Mouse (Mus musculus) adrenal gland (tissue): ENCODE results near the gene Mrpl17.
"Not testable (repeated sequence)": the region's sequence is repeated elsewhere in the genome, so short reads cannot be mapped to it uniquely, and the experiment has no call there.

Source experiments
- intact Hi-C: fragments of 180-260 bp; cut with DNase I; formaldehyde crosslinking; loops from one replicate; pipeline ENCODE4 v1.15.1; 2025
- long read RNA-seq, 2 experiments: library from polyadenylated mRNA; unstranded; transcript quantifications; one replicate each; pipeline ENCODE4 v2.0.0; 2020; ENCODE audit warnings: borderline replicate concordance in 1 of 2; ENCODE audit not compliant: insufficient replicate concordance in 1 of 2

Gene Mrpl17
- long read RNA-seq, experiment 1, full-length matches to known transcripts: 141 of 142 reads
- long read RNA-seq, experiment 1, partial matches to known transcripts: 0 of 142 reads
- long read RNA-seq, experiment 1, other reads (novel, unspliced or antisense): 1 of 142 reads
- long read RNA-seq, experiment 2, full-length matches to known transcripts: 169 of 171 reads
- long read RNA-seq, experiment 2, partial matches to known transcripts: 0 of 171 reads
- long read RNA-seq, experiment 2, other reads (novel, unspliced or antisense): 2 of 171 reads

DNA sequence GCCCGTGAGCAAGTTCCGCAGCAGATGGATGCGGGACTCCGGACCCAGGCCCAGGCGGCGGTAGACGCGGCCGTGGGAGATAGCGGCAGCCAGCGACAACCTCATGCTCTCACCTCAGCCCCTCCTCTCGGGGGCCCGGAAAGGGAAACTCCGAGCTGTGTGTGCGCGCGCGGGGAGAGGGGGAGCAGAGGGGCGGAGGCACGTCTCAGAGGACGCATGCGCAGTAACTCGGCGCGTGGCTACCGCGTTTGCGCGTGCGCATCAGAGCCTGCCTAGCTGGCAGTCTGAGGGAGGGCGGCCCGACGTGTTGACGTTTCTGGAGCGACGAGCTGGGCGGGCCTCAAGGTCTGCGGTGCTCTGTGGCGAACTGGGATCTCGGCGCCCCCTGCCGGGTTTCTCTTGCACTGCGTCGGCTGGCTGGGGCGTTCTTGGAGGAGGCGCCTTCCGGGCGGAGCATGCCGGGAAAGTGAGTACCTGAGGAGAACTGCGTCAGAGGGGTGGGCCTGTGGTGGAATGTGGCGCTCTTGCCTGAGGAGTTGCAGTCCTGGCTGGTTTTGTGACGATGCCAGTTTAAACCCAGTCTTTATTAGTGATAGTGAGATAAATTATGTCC is at the start of gene Mrpl17:
Gene Mrpl17, minus strand, starts transcription at position 223 of the 613 bp plus-strand sequence.
- intact Hi-C loops: loop anchor here (2.0 to 5.0 kb wide), 2 partner anchors 74 to 159 kb away; partner anchors contain the start of genes Dnhd1, Ilk and Rrp8

DNA sequence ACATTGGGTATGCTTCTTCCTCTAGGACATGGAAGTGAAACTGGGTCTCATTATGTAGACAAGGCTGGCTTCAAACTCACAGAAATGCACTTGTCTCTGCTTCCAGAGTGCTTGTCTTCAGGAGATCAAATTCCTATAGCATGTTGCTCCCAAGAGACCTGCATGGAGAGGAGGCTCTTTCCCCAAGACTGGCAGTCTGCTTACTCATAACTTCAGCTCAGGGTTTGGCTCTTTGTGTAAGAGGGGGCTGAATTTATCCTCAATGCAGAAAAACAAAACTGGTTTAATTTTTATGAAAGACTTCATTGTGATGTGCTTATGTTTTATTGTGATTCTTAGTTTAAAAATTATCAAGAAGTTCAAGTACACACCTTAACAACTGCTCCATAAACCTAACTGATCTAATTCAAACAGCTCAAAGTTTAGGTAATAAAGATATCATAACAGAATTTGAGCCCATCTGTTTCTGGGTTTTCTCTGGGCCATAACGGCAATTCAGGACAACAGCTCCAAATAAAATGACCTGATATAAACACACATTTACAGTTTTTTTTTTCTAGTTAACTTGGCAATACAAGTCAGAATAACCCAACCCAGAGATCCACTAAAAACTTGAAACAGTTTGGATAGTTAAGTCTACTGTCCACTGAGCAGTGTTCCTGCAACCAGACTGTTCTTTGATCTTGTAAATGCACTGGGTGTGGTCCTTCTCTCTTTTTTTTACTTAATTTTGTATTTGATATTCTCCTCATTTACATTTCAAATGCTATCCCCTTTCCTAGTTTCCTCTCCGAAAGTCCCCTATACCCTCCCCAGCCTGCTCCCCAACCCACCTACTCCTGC is 45.0 kb upstream of the Mrpl17 start:
- intact Hi-C loops: not testable (repeated sequence)

DNA sequence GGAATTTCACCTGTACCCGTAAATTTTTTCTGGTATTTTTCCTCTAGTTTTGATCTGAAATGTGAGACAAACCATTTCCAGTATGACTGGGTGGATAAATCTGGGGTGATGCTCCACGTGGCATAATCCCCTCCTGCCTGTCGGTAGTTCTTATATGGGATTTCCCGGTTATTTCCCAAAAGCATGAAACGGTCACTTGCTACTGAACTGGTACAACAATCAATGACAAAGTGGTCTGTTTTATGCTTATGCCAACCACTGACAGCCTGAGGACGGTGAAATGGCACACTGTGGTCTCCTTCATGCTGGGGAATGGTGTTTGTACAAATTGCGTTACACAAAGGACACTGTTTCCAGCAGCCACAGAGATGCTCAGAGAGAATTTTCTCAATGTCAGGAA is 13.4 kb upstream of the Mrpl17 start:
- intact Hi-C loops: no loop called here

DNA sequence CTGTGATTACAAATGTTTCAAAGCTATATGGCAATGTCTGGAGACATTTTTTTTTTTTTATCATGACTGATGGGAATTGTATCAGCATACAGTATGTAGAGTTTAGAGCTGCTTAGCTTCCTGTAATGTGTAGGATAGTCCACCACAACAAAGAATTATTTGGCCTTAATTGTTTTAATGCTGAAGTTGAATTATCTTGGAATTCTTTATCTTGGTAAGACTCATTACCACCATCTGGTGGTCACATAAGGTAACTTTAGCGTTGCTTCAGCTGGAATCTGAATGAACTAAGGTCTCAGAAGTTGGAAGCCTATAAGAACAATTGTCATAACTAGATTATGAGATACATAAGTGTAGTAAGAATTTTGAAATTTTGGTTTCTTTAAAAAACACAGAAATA is 7.6 kb upstream of the Mrpl17 start:
- intact Hi-C loops: loop anchor here (2.0 kb wide), 1 partner anchor 92 kb away; no protein-coding TSS in a partner anchor

DNA sequence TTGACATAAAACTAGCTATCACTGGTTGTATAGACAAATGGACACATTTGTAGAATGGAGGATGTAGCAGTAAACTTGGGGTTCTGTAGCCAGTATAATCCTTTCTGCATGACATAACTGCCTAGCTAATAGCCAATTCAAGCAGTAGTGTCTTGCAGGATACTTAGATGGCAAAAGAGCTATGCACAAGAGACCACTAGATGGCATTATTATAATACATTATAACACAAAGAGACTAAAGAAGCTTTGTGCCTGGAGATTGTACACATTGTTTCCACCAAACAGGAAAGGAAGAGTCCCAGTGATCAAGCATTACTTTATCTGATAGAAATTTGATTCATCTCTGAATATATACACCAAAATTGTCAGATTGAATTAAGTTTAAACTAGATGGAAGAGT is 5.8 kb upstream of the Mrpl17 start:
- intact Hi-C loops: no loop called here

DNA sequence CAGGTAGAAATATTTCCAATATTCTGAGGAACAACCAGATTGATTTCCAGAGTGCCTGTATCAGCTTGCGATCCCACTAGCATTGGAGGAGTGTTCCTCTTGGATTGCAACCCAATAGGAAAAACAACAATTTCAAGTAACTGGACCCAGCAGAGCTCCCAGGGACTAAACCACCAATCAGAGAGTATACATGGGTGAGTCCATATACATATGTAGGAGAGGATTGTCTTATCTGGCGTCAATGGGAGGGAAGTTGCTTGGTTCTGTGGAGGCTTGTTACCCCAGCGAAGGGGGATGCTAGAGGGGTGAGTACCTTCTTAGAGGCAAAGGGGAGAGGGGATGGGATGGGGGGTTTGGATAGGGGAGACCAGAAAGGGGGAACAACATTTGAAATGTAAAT is 2.4 kb upstream of the Mrpl17 start:
- intact Hi-C loops: loop anchor here (5.0 kb wide), 1 partner anchor 161 kb away; the partner anchor contains the start of gene Dnhd1

DNA sequence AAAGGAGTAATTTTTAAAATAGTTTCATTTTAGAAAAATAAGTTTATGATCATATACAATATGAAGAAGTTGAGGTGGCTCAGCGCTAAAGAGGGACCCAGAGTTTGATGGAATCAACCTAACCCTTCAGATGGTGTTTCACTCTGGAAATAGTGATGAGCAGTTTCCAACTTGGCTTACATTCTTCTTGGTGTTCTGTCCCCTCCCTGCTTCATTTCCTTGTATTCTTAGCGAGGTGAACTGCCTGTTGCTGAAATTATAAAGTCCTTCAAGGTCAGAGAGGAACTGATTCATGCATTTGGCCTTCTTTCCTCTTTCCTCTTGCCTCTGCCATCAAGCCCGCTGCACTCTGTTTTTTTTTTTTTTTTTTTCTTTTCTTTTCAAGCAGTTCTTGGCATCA is 1.7 kb upstream of the Mrpl17 start:
- intact Hi-C loops: loop anchor here (5.0 kb wide), 1 partner anchor 160 kb away; the partner anchor contains the start of gene Dnhd1

DNA sequence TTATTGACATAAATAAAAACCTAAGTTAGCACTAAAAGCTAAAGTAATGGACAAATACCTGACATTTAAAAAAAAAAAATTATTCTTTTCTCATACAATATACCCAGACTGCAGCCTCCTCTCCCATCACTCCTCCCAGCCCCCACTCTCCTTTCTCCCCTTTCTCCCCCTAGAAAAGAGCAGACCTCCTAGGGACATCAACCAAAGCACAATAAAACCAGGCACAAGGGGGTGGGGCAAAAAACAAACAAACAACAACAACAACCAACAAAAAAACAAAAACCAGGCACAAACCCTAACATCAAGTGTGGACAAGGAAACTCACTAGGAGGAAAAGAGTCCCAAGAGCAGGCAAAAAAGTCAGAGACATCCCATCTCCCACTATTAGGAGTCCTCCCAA is 617 bp upstream of the Mrpl17 start:
- intact Hi-C loops: loop anchor here (2.0 to 5.0 kb wide), 2 partner anchors 75 to 159 kb away; partner anchors contain the start of genes Dnhd1, Ilk and Rrp8

DNA sequence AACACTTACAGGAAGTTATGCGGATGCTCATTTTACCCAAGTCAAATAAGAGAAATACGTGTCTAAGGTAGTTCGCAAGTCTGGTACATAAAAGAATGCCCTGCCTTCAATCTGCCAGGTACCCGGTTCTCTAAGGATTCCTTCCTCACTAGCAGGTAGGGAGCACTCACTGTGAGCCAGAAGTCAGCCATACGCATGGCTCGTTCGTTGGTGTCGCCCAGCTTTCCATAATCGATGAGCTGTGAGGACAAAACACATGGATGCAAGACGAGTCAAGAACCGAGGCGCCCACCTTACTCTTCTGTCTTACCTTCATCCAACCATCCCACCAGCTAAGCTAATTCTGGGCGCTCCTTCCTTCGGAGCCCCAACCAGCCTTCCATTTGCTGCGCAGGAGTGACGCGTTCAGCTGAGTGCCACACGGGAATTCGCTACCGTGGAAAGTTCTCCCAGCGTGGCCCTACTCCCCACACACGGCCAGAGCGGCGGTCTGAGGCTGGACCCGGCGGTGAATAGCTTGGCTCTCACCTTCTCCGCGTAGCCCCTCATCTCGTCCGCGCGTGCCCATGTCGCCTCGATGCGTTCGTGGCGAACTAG is 521 bp downstream of the Mrpl17 start:
- intact Hi-C loops: loop anchor here (2.0 to 5.0 kb wide), 2 partner anchors 74 to 158 kb away; partner anchors contain the start of genes Dnhd1, Ilk and Rrp8

DNA sequence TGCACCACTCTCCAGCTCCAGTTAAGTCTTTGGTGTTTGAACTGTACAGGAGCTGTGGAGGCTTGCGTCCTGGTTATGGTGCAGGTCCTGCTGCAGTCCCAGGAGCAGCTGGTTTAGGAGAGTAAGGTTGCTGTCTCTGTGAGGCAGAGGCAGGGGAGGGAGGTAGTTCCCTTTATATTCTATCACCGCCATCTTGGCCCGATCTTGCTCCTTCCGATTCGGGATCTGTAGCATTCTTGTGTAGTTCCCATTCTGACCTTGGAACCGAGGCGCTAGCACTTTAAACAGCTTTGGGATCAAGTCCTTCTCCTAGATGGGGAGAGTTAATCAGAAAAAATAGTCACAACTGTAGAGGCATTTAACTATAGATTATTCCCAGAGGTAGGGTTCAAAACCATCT is 1.1 kb downstream of the Mrpl17 start:
- intact Hi-C loops: loop anchor here (2.0 to 5.0 kb wide), 2 partner anchors 73 to 158 kb away; partner anchors contain the start of genes Dnhd1, Ilk and Rrp8

DNA sequence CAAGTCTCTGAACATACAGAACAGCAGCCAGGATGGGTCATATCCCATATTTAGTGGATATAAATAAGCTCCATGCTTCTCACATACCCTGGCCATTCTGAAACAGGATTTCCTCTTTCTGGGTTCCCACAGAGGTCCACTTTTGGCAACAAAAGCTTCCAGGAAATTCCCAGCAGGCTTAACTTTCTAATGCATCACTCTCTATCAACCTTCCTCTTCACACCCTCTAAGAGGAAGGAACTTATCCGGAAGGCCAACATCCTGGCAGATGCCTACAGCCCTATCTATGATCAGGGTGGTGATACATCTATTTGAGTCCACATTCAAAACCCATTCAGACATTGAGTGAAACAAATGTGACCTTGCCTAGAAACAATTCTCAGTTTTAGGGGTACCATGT is 2.5 kb downstream of the Mrpl17 start:
- intact Hi-C loops: no loop called here

DNA sequence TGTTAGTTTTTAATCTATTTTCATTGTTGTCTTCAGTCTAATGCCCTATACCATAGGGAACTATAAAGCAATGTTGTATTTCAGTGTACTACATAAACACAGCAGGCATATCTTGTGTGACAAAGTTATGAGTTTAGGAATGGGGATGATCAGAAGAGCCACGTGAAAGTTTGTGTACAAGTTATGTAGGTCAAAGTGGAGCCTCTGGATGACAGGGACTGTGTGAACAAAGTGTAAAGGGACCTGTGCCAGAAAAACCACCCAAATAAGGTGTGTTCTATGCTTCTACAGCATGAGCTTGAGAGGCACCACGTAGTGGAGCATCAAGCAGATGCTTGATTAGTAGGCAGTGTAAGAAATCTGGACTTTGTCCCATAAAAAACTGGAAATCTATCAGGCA is 4.2 kb downstream of the Mrpl17 start:
- intact Hi-C loops: no loop called here

DNA sequence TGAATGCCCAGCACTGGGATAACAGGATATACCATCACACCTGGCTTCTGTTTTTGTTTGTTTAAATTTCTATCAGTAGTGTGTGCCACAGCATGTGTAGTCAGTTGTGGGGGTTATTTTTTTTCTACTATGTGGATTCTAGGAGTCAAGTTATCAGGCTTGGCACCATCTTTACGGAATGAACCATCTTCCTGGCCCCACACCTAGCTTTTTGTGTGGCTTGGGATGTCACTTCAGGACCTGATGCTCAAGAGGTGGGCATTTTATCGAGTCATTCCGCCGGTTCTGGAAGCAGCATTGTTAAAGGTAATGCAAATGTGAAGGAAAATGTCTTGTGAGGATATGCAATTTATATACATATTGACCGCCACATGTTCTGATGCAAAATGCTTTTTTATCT is 4.8 kb downstream of the Mrpl17 start:
- intact Hi-C loops: no loop called here

DNA sequence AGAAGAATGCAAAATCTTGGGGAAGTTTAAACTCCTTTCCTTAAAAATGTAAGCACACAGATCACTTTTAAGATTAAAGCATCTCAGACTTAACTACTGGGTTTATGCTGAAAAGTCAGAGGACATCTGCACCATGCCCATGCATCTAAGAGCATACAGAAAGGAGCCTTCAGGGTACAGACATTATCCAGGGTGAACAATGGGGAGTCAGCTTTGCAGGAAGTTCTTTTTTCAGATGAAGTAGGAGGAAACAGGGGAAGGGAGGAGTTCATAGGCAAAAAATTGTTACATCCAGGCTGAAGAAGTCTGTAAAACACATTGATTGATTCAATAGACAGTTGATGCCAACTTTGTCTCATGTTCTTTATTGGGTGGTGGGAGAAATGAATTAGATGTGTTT is 7.5 kb downstream of the Mrpl17 start:
- intact Hi-C loops: no loop called here

DNA sequence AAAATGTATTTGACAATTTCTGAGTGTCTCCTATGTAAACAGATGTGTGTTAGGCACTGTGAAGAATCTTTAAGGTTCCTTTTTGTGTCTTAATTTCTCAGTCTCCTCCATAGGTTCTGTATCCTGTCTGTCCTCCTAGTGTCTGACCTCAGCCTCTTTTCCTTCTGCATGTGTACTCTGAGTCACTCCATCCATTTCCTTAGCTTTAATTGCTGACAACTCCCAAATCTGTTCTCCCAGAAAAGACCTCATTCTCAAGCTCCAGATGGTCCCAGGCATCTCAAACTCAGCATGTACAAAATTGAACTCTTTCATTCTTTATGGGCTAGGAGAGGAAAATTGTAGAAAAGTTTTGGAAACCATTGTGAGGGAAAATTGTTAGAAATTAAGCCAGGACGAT is 8.1 kb downstream of the Mrpl17 start:
- intact Hi-C loops: no loop called here

DNA sequence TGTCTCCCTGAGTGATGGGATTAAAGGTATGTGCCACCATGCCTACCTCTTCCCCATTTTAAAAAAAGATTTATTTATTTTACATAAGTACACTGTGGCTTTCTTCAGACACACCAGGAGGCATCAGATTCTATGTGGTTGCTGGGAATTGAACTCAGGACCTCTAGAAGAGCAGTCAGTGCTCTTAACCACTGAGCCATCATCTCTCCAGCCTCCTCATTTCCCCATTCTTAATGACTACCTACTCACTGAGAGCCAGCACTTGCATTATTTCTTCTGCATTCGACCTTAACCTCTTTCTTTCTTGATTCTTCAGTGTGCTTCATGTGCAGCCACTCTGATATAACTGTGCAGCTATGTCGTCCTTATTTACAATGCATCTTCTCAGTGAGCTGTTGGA is 8.6 kb downstream of the Mrpl17 start:
- intact Hi-C loops: no loop called here

DNA sequence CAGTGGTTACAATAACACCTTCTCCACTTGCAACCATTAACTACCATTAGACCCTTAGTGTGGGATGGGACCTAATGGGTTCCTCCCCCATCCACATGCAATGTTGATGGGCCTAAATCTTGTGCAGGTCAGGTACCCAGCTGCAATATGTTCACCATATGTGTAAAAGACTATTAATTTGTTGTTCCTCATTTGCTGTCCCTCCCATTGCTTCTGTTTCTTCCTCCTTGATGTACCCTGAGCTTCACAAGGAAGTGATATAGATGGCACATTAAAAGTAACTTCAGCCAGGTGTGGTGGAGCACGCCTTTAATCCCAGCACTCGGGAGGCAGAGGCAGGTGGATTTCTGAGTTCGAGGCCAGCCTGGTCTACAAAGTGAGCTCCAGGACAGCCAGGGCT is 13.9 kb downstream of the Mrpl17 start:
- intact Hi-C loops: no loop called here

DNA sequence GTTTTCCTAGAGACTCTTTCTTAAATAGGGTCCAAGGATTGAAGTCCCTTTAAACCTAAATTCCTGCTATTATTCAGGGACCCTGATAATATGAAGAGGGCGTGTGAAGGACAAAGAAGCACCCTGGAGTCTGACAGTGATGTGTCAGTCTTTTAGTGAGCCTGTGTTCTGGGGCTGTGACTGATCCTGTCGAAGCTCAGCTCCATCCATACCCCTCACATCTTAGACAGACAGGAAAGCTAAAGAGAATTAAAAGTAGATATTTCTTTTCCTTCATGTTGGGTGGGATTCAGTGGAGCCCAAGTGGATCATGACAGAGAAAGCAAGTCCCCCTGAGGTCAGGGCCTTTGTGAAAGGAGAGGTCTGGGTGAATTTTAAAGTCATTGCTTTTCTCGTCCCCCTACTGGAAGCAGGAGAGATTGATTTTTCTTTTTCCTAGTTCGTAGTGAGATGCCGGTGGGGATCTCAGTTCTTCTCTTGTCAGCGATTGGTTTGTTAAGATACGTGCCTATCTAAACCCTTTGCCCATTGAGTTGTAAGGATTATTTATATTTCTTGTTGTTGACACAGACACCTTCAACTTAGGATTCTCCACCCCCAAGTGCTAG is 15.0 kb downstream of the Mrpl17 start:
- intact Hi-C loops: no loop called here

DNA sequence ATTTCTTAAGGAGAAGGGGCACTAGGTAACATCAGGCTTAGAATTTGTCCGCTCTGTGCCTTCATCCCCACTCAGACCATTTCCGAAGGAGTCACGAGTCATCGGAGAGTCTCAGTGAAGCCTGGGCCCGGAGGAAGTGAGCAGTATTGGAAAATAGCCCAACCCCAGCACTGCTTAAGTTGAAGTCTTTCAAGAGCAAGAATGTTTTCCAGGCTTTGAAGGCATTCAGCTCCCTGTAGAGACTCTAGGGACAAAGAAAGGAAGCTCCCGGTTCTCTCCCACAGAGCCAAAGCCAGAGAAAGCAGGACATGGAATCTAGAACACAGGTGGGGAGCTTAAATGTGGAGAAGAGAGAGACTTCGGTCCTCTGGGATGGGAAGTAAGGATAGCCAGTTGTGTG is 17.2 kb downstream of the Mrpl17 start:
- intact Hi-C loops: no loop called here

DNA sequence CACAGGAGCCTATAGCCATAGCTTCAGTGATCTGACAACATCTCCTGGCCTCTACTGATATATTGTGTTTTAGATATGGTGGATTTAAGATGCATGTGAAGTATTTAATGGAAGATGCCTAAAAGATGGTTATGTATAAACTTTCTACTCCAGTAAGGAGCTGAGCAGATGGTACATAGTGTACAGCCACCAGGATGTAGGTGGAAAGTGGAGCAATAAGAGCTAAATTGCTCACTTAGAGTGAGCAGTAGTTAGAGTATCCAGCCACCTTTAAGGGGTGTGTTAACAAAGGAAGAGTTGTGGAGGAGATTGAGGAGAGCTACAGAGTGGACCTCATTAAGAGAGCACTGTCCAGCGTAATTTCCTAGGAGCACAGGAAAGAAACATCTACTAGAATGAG is 19.8 kb downstream of the Mrpl17 start:
- intact Hi-C loops: no loop called here
